Mouse (Mus musculus) ovary, adult 18-20 months (tissue): Measurements from ENCODE around the gene Tmem196.

Source experiments
- DNase-seq: peaks from one replicate; pipeline ENCODE4 v3.0.0; 2022; ENCODE audit warnings: low spot score, mixed read lengths

Tmem196 gene

GRCm38 (mm10) chr12:119945589-119946310 is at the start of gene Tmem196:
Gene Tmem196 (plus strand): TSS chr12:119945822.
- no peak for DNase-seq

- no peak for DNase-seq
These were observed 680 bp downstream of the Tmem196 start for GRCm38 (mm10) chr12:119946311-119946692.

- DNase-seq, result no peak
These were observed 11.4 kb downstream of the Tmem196 start for GRCm38 (mm10) chr12:119957041-119957440.

- no peak for DNase-seq
These were observed 15.1 kb downstream of the Tmem196 start for GRCm38 (mm10) chr12:119960730-119961129.

- DNase-seq, result no peak
These were observed 19.8 kb downstream of the Tmem196 start for GRCm38 (mm10) chr12:119965373-119965772.

- no peak for DNase-seq
These were observed 24.4 kb downstream of the Tmem196 start for GRCm38 (mm10) chr12:119970068-119970467.

GRCm38 (mm10) chr12:119981731-119982130 is 36.1 kb downstream of the Tmem196 start:
- no peak for DNase-seq

GRCm38 (mm10) chr12:119998267-119998666 is 52.6 kb downstream of the Tmem196 start:
- DNase-seq, result no peak

- no peak for DNase-seq
These were observed 58.7 kb downstream of the Tmem196 start for GRCm38 (mm10) chr12:120004280-120004679.

GRCm38 (mm10) chr12:120014768-120015167 is 69.1 kb downstream of the Tmem196 start:
- no peak for DNase-seq

- DNase-seq, result no peak
These were observed 69.6 kb downstream of the Tmem196 start for GRCm38 (mm10) chr12:120015201-120015600.

GRCm38 (mm10) chr12:120028089-120028959 is 82.7 kb downstream of the Tmem196 start:
- peak; percentile 75 for DNase-seq
